Mouse (Mus musculus): Measurements from ENCODE around the gene Bcat1. TPM values are rescaled to one million over a fixed set of nuclear protein-coding genes. Genes with fewer than 3 reads are reported as not detected.

Bcat1 gene
- polyA plus RNA-seq, 1 experiment from 2014 or later, result 6.0 TPM

DNA sequence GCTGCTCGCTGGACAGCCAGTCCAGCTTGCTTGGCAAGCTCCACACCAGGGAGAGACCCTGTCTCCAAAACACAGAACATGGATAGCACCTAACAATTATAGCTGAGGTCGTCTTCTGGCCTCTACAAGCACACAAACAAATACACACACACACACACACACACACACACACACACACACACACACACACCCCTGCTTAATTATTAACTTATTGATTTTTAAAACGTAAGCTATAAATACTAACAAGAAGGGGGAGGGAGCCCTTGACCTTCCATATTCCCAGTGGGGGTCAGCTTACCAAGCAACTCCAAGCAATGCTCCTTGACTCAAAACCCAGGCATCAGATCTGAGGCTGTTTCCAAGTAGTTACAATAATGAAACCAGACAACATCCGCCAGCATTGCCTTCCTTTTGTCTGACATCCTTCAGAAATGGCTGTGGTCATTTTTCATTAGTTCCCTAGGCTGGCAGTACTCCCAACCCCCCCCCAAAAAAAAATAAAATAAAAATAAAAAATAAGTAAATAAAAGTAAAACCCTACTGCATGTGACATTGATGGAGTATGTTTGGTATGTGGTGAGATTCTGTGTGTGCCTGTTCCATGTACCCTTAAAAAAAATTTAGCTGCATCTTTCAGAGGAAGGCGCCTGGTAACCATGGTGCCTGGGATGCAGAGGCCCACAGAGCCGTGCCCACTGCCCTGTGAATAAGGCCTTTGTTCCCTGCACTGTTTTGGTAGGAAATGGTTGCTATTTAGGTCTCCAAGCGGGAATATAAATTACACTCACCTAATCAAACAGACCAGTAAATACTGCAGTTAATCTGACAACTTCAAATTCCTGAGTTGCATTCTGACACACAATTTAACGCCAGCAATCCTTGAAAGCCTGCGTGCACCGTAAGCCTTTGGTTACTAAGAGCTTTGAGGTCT, 131.3 kb downstream of the Bcat1 start:
- Histone ChIP-seq H3K4me3 (ENCODE audit: low read length) (no peak overlapping the region), H3K27ac (ENCODE audit: low read length) (no peak overlapping the region), H3K36me3 (ENCODE audit: control insufficient read depth, insufficient read depth, low read length) (no peaks in the 10 kb centered on the region), H3K9ac (ENCODE audit: low read depth, low read length) (no peak overlapping the region), H3K27me3 (replicated peaks; ENCODE audit: control insufficient read depth, insufficient read depth, low read length) (no peaks in the 10 kb centered on the region), H3K4me1 (ENCODE audit: control insufficient read depth, insufficient read depth, low read length) (no peaks in the 10 kb centered on the region), H3K9me3 (ENCODE audit: control insufficient read depth, low read length) (no peaks in the 10 kb centered on the region), H3K4me2 (ENCODE audit: low read depth, low read length) (no peak overlapping the region)
- no peak for ATAC-seq
- WGBS, result 48% methylated on average over 10 of the region's 10 CpGs

Other genes starting within 250 kb of the Bcat1 start
- 4.3 and 4.9 TPM in 2 replicates for gene Lrmp, start 39.5 kb upstream of the Bcat1 start, polyA plus RNA-seq (2015; fragmentation: Nextera tagmentation; extraction: Ambion mirVana)
- 0.22 and 0.23 TPM in 2 replicates for gene Casc1, start 134.8 kb upstream of the Bcat1 start, polyA plus RNA-seq (2015; fragmentation: Nextera tagmentation; extraction: Ambion mirVana)
- gene Etfrf1, start 134.9 kb upstream of the Bcat1 start, polyA plus RNA-seq (2015; fragmentation: Nextera tagmentation; extraction: Ambion mirVana), result 53.9 and 56.0 TPM in 2 replicates
- 56.6 and 60.2 TPM in 2 replicates for gene Kras, start 174.1 kb upstream of the Bcat1 start, polyA plus RNA-seq (2015; fragmentation: Nextera tagmentation; extraction: Ambion mirVana)

All from intestine, embryonic 16.5 days (tissue).